Mouse (Mus musculus) T-helper 2 cell (primary cell): Measurements from ENCODE around the gene Tcp11l2.

Experiments
- in situ Hi-C: fragments of 300-600 bp; cut with MboI, MseI; formaldehyde crosslinking; loops from one replicate; pipeline ENCODE4 v1.15.1; 2025; ENCODE audit warnings: high pct_unique_total_duplicates

Gene Tcp11l2

DNA sequence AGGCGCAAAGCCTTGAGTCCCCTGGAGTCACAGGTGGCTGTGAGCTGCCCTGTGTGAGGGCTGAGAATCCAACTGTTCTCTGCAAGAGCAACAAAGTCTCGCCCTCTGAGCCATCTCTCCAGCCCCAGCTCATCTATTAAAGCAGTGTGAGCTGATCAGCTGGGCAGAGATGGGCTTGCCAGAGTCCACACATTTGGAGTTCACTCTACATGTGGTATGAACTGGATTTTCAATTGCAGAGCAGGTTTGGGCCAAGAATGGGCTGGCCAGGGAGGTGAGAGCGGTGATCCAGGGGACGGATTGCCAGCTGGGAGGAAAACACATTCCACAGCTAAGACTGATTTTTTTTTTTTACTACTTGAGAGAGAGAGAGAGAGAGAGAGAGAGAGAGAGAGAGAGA is 80.2 kb downstream of the Tcp11l2 start:
- in situ Hi-C loops, result no loop called here

DNA sequence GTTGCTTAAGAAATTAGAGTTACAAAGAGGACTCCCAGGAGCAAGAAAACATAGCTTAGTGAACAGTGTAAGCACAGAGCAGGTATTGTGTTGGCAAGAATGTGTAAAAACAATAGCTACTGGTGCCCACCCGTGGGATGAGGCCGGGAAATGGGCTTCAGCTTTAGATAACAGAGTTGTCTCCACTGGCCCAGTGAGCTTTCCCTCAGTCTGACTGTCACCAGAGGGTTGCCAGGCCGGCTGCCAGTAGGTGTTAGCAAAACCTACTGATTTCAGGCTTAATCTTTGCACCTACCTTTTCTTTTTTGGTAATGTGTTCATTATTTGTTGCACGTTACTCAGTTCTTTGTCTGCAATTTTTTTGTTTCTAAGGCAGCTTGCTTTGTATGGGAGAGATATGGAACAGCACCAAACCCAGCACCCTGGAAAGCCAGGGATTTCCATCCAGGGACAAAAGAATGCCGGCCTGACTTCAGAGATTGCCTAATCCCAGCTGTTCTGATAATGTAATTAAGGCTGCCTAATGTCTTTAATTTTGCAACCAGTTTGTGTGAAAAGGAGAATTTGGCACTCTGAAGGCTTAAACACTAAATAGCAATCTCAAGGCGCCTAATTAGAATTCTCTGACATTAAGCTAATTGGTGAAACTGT is 81.1 kb downstream of the Tcp11l2 start:
- in situ Hi-C loops, result no loop called here

DNA sequence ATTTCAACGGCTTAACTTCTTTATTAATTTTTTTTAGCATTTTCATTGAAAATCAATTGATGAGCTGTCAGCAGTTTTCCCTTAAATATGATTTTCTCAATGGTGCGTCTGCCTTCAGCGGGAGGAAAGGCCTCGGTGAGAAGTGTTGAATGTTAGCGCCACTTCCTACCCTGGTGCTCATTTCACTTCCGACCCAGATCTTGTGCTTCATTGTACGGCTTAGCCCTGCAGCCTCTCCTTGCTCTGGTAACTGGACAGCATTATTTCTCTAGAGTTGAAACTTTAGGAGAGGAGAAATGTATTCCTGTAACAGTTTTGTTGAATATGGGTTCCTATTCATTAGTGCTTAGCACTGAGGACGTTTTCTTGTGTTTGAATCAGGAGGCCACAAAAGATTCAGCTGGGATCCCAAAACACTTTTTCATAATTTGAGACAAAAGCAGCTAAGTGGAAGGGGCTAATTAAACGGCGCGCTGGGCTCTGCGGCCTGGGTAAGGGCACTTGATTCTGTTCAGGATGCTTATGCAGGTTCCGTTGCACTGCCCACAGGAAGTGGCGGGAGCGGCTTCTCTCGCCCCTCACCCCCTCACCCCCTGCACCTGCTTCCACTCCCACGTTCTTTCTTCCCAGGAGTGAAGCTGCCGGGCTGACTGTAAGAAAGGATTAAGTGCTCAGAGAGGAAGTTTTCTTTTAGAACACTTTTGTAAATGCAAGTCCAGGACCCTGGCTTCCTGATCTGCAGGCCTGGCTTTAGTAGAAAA is 81.8 kb downstream of the Tcp11l2 start:
- in situ Hi-C loops, result no loop called here

DNA sequence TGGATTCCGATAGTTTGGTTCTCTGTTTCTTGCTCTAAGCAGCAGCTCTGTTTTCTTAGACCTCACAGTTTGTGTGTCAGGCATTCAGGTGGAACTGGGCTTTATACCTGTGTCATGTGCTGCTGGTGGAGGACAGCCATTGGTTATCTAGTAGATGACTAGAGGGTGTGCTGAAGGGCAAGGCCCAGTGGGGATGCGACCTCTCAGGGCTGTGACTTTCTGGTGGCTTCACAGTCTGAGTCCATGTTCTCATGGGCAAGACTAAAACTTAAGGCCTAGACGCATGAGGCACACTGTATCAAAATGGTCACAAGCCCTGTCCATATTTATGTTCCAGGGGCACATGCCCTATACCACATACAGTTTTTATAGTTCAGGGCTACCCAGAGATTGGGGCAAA is 82.9 kb downstream of the Tcp11l2 start:
- in situ Hi-C loops, result no loop called here

DNA sequence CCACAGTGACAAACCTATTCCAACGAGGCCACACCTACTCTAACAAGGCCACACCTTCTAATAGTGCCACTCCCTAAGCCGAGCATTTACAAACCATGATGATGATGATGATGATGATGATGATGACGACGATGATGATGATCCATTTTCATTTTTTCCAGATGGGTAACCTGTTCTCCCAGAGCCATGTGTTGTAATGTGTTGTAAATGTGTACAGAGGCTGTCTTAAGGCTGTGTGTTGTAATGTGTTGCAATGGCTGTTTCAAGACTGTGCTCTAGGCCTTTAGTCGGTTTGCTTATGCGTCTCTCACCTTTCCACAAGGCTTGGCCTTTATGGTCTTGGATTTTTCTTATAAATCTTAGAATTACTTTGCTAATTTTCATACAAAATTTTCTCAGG is 85.7 kb downstream of the Tcp11l2 start:
- in situ Hi-C loops, result no loop called here
